Mouse (Mus musculus) small intestine, adult 2 months (tissue): Measurements from ENCODE around the gene Cmtm5.

Experiments used
- CTCF ChIP-seq: fragments of 200-500 bp; IDR thresholded peaks from 2 replicates; pipeline ENCODE4 v1.5.1; 2012; ENCODE audit warnings: low read depth, mild to moderate bottlenecking, control low read depth, inconsistent platforms, low read length, moderate library complexity, mixed read lengths; ENCODE audit not compliant: insufficient replicate concordance, insufficient read length; ENCODE audit errors: extremely low read depth
- POLR2A ChIP-seq: fragments of 200-500 bp; IDR thresholded peaks from 2 replicates; pipeline ENCODE4 v1.6.1; 2012; ENCODE audit warnings: low read depth, mild to moderate bottlenecking, control low read depth, inconsistent platforms, low read length, moderate library complexity

- TF ChIP-seq POLR2A (no peak), CTCF (no peak)
Observed at GRCm38 (mm10) chr14:54913343-54913742, 22.7 kb upstream of the Cmtm5 start.
